Mouse (Mus musculus): Measurements from ENCODE around the gene Lgals7. TPM values are rescaled to one million over a fixed set of nuclear protein-coding genes. Genes with fewer than 3 reads are reported as not detected.

Lgals7 gene
- 0.52 TPM in 1 of 2 replicates, not detected in the other for total RNA-seq (2015)
- not detected in 2 replicates for total RNA-seq (2017)

DNA sequence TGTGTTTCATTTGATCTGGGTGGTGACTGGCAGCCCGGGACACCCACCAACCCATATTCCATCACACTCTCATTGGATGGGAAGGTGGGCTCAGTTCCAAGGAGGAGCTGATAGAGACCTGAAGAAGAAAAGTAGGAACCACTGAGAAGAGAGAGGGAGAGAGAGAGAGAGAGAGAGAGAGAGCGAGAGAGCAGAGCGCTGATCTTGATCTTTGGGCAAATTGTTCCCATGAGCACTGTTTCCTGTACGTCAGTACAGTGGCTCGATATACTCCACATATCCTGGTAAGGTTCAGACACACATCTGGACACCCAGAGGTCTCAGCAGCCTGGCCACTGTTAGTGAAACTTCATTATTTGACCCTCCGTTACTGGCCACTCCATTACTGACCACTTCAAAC, at the start of gene Lgals7:
Gene Lgals7, plus strand, starts transcription at position 314 of the 400 bp plus-strand sequence.
- no peak for ATAC-seq (replicated peaks; ENCODE audit: poor library complexity)

DNA sequence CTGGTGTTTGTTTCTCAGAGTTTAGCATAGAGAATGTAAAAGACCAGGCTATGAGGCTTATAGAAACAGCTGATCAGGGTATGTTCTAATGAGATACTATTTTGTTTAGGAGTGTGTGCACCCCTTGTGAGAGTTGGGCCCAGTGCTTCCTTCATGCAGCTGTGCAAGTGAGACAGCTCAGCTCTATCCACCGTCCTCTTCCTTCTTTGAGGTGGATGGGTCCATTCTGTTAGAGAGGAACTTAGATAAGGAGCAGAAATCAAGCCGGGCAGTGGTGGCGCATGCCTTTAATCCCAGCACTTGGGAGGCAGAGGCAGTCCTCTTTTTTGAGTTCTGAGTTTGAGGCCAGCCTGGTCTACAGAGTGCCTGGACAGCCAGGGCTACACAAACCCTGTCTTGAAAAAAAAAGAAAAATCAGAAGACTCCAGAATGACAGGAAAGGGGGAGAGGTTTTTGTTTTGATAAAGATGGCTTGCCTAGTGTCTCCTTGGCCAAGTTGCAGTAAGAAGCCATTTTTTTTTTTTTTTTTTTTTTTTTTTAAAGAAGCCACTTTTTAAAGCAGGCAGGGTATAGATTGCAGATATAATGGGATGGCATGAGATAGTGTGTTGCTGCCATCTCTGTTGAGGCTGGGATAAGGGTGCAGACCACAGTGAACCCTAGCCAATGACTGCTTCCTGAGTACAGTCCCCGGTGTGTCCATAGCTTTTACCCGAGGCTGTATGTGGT, 49.2 kb upstream of the Lgals7 start:
- no peak for ATAC-seq (replicated peaks; ENCODE audit: poor library complexity)

DNA sequence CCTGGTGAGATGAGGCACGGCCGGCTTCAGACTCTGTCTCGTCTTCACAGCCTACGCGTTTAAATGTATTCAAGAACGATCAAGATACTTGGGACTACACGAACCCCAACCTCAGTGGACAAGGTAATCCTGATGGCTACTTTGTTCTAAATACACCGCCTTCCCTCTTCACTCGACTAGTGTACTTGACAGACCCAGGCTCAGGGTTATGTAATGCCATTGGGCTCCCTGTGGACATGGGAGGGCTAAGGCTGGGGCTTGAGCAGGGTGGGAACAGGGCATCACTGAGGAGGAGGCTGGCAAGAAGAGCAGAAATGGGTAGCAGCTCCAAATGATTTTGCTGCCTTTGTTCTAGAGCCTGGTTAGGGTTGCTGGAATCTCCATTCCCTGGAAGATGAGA, 48.4 kb upstream of the Lgals7 start:
- no peak for ATAC-seq (replicated peaks; ENCODE audit: poor library complexity)

DNA sequence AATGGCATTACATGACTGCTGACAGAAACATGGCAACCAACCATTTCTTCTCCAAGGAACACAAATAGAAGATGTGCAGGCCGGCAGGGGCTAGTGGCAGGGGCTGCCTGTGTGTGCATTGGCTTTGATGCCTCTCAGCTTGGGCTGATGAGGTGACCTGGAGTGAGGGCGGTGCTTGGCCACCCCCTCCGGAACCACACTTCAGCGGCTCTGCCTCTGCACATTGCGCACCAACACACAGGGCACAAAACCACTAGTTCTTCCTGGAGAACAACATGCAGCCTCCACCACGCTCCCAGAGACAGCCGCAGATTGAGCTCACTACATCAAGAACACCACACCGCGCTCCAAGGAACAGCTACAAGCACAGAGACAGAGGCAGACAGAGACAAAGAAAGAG, 47.5 kb upstream of the Lgals7 start:
- ATAC-seq (replicated peaks; ENCODE audit: poor library complexity), result no peak

DNA sequence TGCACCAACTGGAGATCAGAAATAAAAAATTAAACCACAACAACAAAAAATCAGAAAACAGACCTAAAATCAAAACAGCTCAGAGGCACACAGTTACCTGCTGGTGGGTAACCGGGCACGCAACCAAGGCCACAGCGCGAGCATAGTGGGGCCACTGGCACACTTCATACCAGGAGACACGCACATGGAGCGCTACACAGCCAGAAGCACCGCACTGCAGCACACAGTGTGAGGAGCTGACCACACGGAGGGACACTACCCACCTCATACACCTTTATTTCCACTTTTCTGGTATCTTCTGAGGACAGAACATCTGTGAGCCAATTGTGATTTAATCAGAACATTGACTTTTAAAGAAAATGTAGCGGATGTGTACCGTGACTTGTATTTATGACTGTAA, 46.7 kb upstream of the Lgals7 start:
- ATAC-seq (replicated peaks; ENCODE audit: poor library complexity), result no peak

DNA sequence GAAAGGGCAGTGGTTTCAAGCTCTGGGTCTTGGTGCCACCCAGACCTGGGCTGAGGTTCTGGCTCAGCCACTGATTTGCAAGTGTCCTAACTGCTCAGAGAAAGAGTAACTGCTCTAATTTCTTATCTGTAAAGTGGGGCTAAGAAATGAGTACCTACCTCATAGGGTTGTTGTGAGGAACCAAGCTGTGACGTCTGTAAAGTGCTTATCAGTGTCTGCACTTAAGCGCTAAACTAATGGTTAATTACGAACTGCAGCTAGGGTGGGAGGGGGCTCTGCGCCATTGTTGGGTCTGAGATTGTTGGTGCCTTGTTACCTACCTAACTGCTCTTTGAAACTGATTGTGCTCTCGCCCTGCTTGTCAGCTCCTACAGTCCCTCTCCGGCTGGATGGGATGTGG, 46.1 kb upstream of the Lgals7 start:
- no peak for ATAC-seq (replicated peaks; ENCODE audit: poor library complexity)

DNA sequence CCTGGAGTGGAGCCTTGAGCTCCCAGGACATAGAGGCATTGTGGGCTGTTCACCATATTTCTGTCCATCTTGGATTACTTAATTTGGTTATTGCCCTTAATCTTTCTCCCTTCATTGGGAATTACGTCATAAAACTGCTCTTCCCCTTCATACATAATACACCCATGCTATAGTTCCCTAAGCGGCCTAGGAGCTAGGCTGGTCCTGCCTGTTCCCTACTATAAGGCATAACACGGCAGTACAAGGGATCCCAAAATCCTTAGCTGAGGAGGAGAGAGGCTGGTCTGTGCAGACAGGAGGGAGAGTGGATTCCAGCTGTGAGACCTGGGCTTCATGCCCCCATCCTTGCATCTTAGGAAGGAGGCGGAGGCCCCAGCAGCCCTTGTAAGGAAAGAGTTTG, 45.7 kb upstream of the Lgals7 start:
- no peak for ATAC-seq (replicated peaks; ENCODE audit: poor library complexity)

DNA sequence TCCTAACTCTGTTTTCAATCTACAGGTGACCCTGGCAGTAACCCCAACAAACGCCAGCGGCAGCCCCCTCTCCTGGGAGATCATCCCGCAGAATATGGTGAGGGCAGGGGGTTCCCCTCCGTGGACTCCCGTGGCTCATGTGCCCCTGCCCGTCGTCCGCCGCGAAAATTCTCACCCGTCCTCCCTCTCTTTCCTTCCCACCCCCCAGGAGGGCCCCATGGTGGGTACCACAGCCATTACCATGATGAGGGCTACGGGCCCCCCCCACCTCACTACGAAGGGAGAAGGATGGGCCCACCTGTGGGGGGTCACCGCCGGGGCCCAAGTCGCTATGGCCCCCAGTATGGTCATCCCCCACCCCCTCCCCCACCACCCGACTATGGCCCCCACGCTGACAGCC, 45.2 kb upstream of the Lgals7 start:
- ATAC-seq (replicated peaks; ENCODE audit: poor library complexity), result no peak

DNA sequence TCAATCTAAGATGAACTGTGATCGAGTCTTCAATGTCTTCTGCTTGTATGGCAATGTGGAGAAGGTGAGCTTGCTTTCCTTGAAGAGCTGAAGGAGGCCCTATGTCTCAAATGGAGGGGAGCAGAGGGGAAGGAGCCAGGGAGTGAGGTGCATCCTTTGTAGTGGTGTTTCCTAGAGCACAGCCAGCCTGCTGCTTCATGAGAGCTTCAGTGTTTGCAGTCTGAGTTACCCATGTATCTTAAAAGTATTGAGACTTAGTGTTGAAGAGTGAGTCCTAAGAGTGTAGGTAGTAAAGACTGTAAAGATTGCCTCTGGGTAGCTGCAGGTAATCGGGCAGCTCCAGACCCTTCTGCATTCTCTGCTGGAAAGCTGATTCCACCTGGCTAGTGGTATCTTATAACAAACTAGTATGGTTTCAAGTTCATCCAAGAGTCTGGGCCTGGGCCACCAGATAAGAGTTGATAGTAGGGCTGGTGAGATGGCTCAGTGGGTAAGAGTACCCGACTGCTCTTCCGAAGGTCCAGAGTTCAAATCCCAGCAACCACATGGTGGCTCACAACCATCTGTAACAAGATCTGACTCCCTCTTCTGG, 44.7 kb upstream of the Lgals7 start:
- peak; percentile 49 for ATAC-seq (replicated peaks; ENCODE audit: poor library complexity)

DNA sequence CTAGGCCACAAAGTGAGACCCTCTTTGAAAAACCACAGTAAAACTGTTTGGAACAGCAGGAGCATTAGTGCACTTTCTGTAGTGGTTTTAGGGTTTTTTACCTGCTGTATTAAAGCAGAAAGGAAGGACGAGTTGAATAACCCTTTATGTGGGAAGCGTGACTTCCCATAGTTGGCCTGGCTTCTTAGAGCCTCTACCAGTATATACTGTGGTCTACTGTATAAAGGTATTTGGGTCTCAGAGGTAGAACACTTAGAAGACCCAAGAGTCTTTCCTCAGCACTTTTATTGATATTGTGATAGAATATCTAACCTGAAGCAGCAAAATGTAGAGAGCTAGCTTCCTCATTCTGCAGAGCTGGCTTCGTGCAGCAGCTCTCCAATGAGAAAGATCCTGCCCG, 44.1 kb upstream of the Lgals7 start:
- ATAC-seq (replicated peaks; ENCODE audit: poor library complexity), result no peak

DNA sequence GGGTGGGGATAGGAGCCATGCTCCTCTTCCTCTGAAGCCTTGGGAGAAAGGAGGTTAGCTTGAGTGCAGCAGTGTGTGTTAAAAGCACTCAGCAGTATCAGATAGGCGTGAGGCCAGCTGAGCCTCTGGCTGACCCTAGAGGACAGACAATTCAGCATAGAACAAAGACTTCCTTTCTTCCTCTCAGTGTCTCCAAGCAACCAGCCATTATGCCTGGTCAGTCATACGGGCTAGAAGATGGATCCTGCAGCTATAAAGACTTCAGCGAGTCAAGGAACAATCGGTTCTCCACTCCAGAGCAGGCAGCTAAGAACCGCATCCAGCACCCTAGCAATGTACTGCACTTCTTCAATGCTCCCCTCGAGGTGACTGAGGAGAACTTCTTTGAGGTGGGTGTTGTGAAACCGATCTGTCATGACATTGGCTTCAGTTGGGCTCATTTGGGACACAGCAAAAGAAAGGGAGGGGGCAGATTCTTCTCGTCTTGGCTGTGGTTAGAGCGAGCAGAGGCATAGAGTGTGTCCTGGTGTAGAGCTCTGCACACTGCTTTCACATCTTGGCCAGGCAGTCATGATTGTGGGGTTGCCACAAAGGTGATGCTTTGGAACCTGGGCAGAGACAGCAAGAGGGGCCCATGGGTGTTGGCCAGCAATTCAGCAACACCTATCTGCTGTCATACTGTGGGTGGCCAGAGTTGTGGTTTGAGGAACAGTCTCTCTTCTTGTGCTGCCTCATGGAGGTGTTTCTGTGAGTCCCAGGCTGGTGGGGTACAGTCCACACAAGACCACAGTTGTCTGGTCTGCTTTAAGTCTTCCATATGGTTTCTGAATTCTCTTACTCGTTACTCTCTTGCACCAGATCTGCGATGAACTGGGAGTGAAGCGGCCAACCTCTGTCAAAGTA, 43.0 kb upstream of the Lgals7 start:
- ATAC-seq (replicated peaks; ENCODE audit: poor library complexity), result no peak

DNA sequence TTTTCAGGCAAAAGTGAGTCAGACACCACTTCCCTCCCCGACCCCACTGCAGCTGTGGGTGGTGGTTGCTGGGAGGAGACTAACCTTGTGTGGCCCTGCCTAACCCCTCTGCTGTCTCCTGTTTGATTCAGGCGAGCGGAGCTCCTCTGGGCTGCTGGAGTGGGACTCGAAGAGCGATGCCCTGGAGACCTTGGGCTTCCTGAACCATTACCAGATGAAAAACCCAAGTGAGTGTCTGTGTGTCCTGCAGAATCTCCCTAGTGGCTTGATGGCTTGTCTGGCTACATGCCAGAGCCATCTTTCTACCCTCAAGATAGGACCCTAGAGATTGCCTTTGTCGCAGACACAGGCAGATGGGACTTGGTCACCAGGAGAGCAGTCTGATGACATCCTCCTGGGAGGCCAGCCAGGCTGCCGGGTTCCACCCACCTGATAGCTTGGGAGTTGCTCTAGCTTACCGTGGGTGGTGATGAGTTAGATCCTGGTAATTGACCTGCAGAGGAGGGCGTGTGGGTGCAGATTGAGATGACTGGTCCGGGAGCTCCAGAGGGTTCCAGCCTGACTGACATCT, 42.3 kb upstream of the Lgals7 start:
- no peak for ATAC-seq (replicated peaks; ENCODE audit: poor library complexity)

DNA sequence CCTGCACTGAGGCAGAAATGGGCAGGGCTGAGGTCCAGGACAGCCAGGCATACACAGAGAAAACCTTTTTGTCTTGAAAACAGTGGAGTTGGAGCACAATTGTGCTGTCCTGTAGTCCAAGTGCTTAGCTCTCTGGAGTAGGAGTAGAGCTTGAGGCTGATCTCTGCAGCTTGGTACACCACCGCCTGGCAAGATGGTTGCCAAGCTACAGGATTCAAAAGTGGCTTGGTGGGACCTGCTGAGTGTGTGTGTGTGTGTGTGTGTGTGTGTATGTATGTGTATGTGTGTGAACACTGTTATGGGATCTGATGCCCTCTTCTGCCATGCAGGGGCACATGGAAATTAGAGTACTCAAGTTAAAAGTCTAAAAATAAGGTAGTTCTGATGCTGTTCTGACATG, 41.1 kb upstream of the Lgals7 start:
- no peak for ATAC-seq (replicated peaks; ENCODE audit: poor library complexity)

DNA sequence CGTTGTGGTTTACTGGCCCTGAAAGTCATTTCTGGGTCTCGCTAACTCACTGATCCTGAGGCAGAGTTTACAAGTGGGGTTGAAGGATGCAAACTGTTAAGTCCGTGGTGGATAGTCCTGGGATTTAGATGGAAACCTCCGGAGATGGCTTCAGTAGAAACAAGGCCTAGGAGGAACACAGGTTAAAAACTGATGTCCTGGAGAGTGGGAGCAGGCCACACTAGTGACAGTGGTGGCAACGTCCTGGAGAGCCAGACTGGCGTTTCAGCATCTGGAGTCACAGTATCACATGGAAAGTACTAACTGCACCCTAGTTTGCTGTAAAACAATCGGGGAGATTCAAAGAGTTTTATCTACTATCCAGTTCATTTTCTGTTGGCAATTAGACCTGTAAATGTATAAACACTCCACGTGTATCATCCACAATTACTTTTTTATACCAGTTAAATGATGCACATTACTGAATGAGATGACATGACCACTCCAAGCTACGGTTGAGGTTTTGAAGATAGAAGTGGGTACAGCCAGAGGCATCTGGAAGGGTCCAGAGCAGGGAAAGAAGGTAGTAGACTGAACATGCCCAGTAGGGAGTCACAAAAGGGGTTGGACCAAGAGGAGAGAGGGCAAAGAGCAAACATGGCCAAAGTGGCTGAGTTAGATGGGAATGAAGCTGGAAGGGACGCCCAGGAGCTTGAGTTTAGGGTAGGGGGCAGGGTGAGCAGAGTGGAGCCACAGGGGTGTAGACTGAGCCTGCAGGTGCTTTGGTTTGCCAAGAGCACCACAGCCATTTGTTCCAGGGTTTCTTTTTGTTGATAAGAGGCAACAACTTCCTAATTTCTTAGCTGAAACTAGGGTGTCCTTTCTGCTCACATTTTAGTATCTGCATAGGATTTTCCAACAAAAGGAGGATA, 40.4 kb upstream of the Lgals7 start:
- ATAC-seq (replicated peaks; ENCODE audit: poor library complexity), result no peak

DNA sequence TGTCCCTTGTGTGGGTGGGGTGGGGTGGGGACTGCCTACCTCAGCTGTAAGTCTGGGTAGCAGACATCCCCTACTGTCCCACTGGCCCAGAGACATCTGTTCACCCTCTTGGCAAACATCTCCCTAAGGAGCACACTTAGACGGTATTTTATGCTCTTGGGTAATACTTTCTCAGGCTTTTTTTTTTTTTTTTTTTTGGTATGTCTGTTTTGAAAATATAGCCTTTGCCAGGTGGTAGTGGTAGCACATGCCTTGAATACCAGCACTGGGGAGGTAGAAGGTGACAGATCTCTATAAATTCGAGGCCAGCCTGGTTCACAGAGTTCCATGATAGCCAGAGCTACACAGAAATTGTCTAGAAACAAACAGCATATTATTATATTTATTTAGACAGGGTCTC, 39.7 kb upstream of the Lgals7 start:
- no peak for ATAC-seq (replicated peaks; ENCODE audit: poor library complexity)

DNA sequence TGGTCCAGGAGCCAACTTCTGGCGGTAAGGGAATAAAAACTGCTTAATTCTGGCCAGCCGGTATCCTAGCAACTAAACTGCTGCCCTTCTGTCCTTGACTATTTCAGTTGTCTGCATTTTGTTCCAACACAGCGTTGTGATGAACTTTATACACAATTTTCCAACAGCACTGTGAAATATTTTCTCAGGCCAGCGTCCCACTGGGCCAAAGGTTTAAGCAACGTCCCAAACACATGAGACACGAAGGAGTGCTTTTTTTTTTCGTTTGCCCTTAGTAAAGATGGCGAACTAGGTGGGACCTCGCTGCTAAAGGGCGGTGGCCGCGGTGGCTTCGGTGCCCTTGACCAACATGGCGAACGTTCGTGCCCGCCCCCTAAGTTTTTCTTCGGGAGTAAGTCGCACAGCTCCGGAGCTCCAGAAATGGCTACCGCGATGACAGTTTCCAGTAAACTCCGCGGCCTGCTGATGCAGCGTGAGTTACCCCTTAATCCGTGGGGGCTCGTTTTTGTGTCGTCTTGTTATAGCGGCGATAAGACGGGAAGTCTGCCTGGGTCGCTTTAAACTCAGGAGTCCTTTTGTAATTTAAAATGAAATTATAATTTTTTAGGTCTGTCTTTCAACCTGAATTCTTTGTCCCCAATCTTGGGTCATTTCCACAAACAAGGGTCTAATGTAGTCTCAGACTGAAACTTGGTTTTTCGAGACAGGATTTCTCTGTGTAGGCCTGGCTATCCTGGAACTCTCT, 38.5 kb upstream of the Lgals7 start, which contains the start of gene Ech1:
Gene Ech1, plus strand, starts transcription at position 277 of the 745 bp plus-strand sequence.
- ATAC-seq (replicated peaks; ENCODE audit: poor library complexity), result peak; percentile 92

DNA sequence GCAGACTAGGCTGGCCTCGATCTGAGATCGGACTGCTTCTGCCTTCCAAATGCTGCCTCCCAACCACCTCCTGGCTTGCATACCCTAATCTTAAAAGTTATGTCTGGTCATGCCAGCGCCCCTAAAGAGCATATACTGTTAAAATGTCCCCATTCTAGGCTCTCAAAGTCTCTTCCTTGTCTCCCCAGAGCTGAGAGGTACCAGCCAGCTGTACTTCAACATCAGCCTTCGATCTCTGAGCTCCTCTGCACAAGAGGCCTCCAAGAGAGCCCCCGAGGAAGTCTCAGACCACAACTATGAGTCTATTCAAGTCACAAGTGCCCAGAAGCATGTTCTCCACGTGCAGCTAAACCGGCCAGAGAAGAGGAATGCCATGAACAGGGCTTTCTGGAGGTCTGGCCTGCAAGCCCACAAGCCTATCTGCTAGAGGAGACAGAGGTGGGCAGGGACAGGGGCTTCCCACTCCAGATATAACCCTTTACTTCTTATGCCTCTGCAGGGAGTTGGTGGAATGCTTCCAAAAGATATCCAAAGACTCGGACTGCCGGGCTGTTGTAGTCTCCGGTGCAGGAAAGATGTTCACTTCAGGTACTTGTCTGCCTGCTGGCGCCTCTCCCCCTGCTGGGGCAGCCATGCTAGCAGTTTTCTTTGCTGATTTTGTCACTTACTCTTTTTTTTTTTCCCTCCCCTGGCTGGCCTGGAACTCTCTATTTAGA, 37.8 kb upstream of the Lgals7 start:
- ATAC-seq (replicated peaks; ENCODE audit: poor library complexity), result 0 out of 2 replicates have a peak, but pooled peaks have one; percentile 21

DNA sequence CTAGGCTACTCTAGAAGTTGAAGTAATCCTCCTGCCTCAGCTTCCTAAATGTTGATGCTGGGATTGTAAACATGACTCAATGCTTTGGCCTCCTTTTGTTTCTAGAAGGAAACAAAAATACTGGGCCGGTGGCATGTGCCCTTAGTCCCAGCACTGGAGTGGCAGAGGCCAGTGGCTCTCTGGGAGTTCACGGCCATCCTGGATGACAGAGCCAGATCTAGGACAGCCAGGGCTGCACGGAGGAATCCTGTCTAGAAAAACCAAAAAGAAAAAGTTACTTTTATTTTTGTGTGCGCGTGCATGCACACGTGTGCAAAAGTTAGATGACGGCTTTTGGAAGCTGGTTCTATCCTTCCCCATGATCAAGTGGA, 37.3 kb upstream of the Lgals7 start:
- no peak for ATAC-seq (replicated peaks; ENCODE audit: poor library complexity)

DNA sequence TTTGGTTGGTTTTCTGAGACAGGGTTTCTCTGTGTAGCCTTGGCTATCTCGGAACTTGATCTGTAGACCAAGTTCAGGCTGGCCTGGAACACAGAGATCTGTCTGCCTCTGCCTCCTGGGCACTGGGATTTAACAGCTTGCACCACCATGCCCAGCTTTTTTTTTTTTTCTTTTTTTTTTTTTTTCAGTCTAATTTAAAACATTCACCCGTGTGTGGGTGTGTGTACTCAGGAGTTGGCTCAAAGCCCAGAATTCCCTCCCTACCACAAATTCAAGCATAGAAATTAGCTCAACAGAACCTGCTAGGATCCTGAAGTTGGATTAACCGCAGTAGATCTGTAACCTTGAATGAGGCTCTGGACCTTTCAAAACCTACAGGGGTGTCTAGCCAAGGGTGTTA, 36.3 kb upstream of the Lgals7 start:
- no peak for ATAC-seq (replicated peaks; ENCODE audit: poor library complexity)

All from megakaryocyte progenitor cell, adult 5-6 weeks (primary cell).